Mouse (Mus musculus): ENCODE data around the gene Asdurf. TPM values are rescaled to one million over a fixed set of nuclear protein-coding genes. Genes with fewer than 3 reads are reported as not detected.

The Asdurf gene
- not detected for polyA plus RNA-seq (2017; shearing (Covaris generic))

GRCm38 (mm10) chr1:53352327-53353261, at the start of gene Asdurf, which contains the start of the genes Gm28551 and Asnsd1:
Gene Asdurf (minus strand): TSS chr1:53352619.
Gene Gm28551 (minus strand): TSS chr1:53352667.
Gene Asnsd1 (minus strand): TSS chr1:53352752.

GRCm38 (mm10) chr1:53312989-53313967, 39.1 kb downstream of the Asdurf start, which contains the start of gene Osgepl1:
Gene Osgepl1 (plus strand): TSS chr1:53313624.

Other genes with a start within 250 kb of the Asdurf start
- not detected for gene 1700019A02Rik, start 165.0 kb downstream of the Asdurf start, polyA plus RNA-seq (2017; shearing (Covaris generic))
- 35.8 TPM for gene Pms1, start 55.6 kb downstream of the Asdurf start, polyA plus RNA-seq (2017; shearing (Covaris generic))
- gene Ormdl1, start 55.5 kb downstream of the Asdurf start, polyA plus RNA-seq (2017; shearing (Covaris generic)) = 85.1 TPM
- gene Gm28778, start 55.5 kb downstream of the Asdurf start, polyA plus RNA-seq (2017; shearing (Covaris generic)) = not detected
- gene Osgepl1, start 39.0 kb downstream of the Asdurf start, polyA plus RNA-seq (2017; shearing (Covaris generic)) = 26.5 TPM
- not detected for gene Gm28551, start within 50 bp of the Asdurf start, polyA plus RNA-seq (2017; shearing (Covaris generic))
- 41.1 TPM for gene Asnsd1, start 133 bp upstream of the Asdurf start, polyA plus RNA-seq (2017; shearing (Covaris generic))